Mouse (Mus musculus) forebrain, embryonic 12.5 days (tissue): ENCODE measurements at regions not wholly inside any gene's neighbourhood (a gene's known extent, or its start where the extent isn't known, plus 50 kb on each side); places are given as distances from the start of the nearest gene placed in this dataset.

ENCODE experiments used
- ATAC-seq: fragments of 200-750 bp; cut with Nextera tagmentation; 2 replicates; pipeline ENCODE4 v1.8.0; 2017; ENCODE audit warnings: moderate TSS enrichment; ENCODE audit not compliant: low FRiP score
- H3K27ac ChIP-seq: fragments of 300-500 bp; sonication (generic); 2 replicates; pipeline ENCODE4 v1.5.1; 2016; ENCODE audit warnings: mild to moderate bottlenecking
- H3K27me3 ChIP-seq: fragments of 300-500 bp; sonication (generic); 2 replicates; pipeline ENCODE4 v1.6.1; 2016; ENCODE audit warnings: mild to moderate bottlenecking
- H3K36me3 ChIP-seq: fragments of 300-500 bp; sonication (generic); replicated peaks from 2 replicates; pipeline ENCODE4 v1.6.1; 2016; ENCODE audit warnings: mild to moderate bottlenecking
- H3K4me1 ChIP-seq: fragments of 300-500 bp; sonication (generic); 2 replicates; pipeline ENCODE4 v1.6.1; 2016
- H3K4me2 ChIP-seq: fragments of 300-500 bp; sonication (generic); 2 replicates; pipeline ENCODE4 v1.6.1; 2016; ENCODE audit warnings: mild to moderate bottlenecking, moderate library complexity
- H3K4me3 ChIP-seq: fragments of 300-500 bp; sonication (generic); replicated peaks from 2 replicates; pipeline ENCODE4 v1.5.1; 2016; ENCODE audit warnings: mild to moderate bottlenecking
- H3K9ac ChIP-seq: fragments of 300-500 bp; sonication (generic); 2 replicates; pipeline ENCODE4 v1.6.1; 2016; ENCODE audit warnings: mild to moderate bottlenecking
- H3K9me3 ChIP-seq: fragments of 300-500 bp; sonication (generic); 2 replicates; pipeline ENCODE4 v1.6.1; 2016
- WGBS: fragments of 180-500 bp; shearing (Covaris S2); methylation state at CpG from one replicate; pipeline ENCODE4 v1.1.7; 2016; 5-methylcytosine and 5-hydroxymethylcytosine counted together

- Histone ChIP-seq H3K4me1 (no peaks in the 10 kb centered on the region), H3K4me2 (no peak overlapping the region), H3K9me3 (no peaks in the 10 kb centered on the region), H3K9ac (no peak overlapping the region), H3K36me3 (no peaks in the 10 kb centered on the region), H3K4me3 (no peak overlapping the region), H3K27me3 (no peaks in the 10 kb centered on the region), H3K27ac (no peak overlapping the region)
- WGBS, result 77% methylated on average over 2 of the region's 2 CpGs
- ATAC-seq, result no peak
These were observed 432.3 kb downstream of the Adamts20 start for GRCm38 (mm10) chr15:94032957-94033356.

GRCm38 (mm10) chr15:94025996-94026696 lies 430.5 kb upstream of the Prickle1 start:
- Histone ChIP-seq H3K27ac (no peak overlapping the region), H3K9ac (no peak overlapping the region), H3K4me1 (0 out of 2 replicates have a peak, but pooled peaks cover 3% of the 10 kb centered on the region), H3K4me3 (no peak overlapping the region), H3K27me3 (no peaks in the 10 kb centered on the region), H3K4me2 (no peak overlapping the region), H3K36me3 (no peaks in the 10 kb centered on the region), H3K9me3 (no peaks in the 10 kb centered on the region)
- 67% methylated on average over 16 of the region's 16 CpGs for WGBS
- no peak for ATAC-seq

GRCm38 (mm10) chr15:94025239-94025971 lies 429.7 kb upstream of the Prickle1 start:
- 85% methylated on average over 20 of the region's 20 CpGs for WGBS
- Histone ChIP-seq H3K4me3 (no peak overlapping the region), H3K9me3 (no peaks in the 10 kb centered on the region), H3K4me2 (no peak overlapping the region), H3K27me3 (no peaks in the 10 kb centered on the region), H3K36me3 (no peaks in the 10 kb centered on the region), H3K4me1 (0 out of 2 replicates have a peak, but pooled peaks cover 3% of the 10 kb centered on the region), H3K27ac (no peak overlapping the region), H3K9ac (no peak overlapping the region)
- no peak for ATAC-seq

GRCm38 (mm10) chr15:94024806-94025205 lies 429.1 kb upstream of the Prickle1 start:
- Histone ChIP-seq H3K9me3 (no peaks in the 10 kb centered on the region), H3K4me3 (no peak overlapping the region), H3K4me2 (no peak overlapping the region), H3K4me1 (0 out of 2 replicates have a peak, but pooled peaks cover 3% of the 10 kb centered on the region), H3K27me3 (no peaks in the 10 kb centered on the region), H3K9ac (no peak overlapping the region), H3K27ac (no peak overlapping the region), H3K36me3 (no peaks in the 10 kb centered on the region)
- 86% methylated on average over 3 of the region's 3 CpGs for WGBS
- ATAC-seq, result no peak

GRCm38 (mm10) chr15:94024126-94024730 lies 428.5 kb upstream of the Prickle1 start:
- no peak overlapping the region for H3K4me3 ChIP-seq
- ATAC-seq, result no peak
- no peaks in the 10 kb centered on the region for H3K27me3 ChIP-seq
- H3K9ac ChIP-seq, result no peak overlapping the region
- 58% methylated on average over 4 of the region's 4 CpGs for WGBS
- no peak overlapping the region for H3K4me2 ChIP-seq
- no peaks in the 10 kb centered on the region for H3K36me3 ChIP-seq
- H3K9me3 ChIP-seq, result no peaks in the 10 kb centered on the region
- no peak overlapping the region for H3K27ac ChIP-seq
- H3K4me1 ChIP-seq, result 0 out of 2 replicates have a peak, but pooled peaks cover 3% of the 10 kb centered on the region

GRCm38 (mm10) chr15:94023501-94023900 lies 427.8 kb upstream of the Prickle1 start:
- Histone ChIP-seq H3K27me3 (no peaks in the 10 kb centered on the region), H3K4me3 (no peak overlapping the region), H3K4me1 (0 out of 2 replicates have a peak, but pooled peaks cover 3% of the 10 kb centered on the region), H3K36me3 (no peaks in the 10 kb centered on the region), H3K4me2 (no peak overlapping the region), H3K9ac (no peak overlapping the region), H3K27ac (no peak overlapping the region), H3K9me3 (no peaks in the 10 kb centered on the region)
- ATAC-seq, result no peak
- 91% methylated on average over 4 of the region's 4 CpGs for WGBS

GRCm38 (mm10) chr15:94017814-94018213 lies 422.1 kb upstream of the Prickle1 start:
- Histone ChIP-seq H3K9me3 (no peaks in the 10 kb centered on the region), H3K36me3 (no peaks in the 10 kb centered on the region), H3K4me3 (no peak overlapping the region), H3K27ac (no peak overlapping the region), H3K9ac (no peak overlapping the region), H3K27me3 (no peaks in the 10 kb centered on the region), H3K4me2 (no peak overlapping the region), H3K4me1 (no peaks in the 10 kb centered on the region)
- 67% methylated on average over 9 of the region's 9 CpGs for WGBS
- ATAC-seq, result no peak

- WGBS, result 85% methylated on average over 4 of the region's 4 CpGs
- Histone ChIP-seq H3K4me2 (no peak overlapping the region), H3K9ac (no peak overlapping the region), H3K36me3 (no peaks in the 10 kb centered on the region), H3K4me3 (no peak overlapping the region), H3K4me1 (no peaks in the 10 kb centered on the region), H3K27ac (no peak overlapping the region), H3K27me3 (no peaks in the 10 kb centered on the region), H3K9me3 (no peaks in the 10 kb centered on the region)
- no peak for ATAC-seq
These were observed 415.8 kb upstream of the Prickle1 start for GRCm38 (mm10) chr15:94011499-94011898.

GRCm38 (mm10) chr15:94006082-94006481 lies 410.4 kb upstream of the Prickle1 start:
- WGBS, result 82% methylated on average over 5 of the region's 5 CpGs
- H3K9me3 ChIP-seq, result no peaks in the 10 kb centered on the region
- ATAC-seq, result no peak
- no peak overlapping the region for H3K4me2 ChIP-seq
- no peaks in the 10 kb centered on the region for H3K4me1 ChIP-seq
- H3K27me3 ChIP-seq, result no peaks in the 10 kb centered on the region
- H3K4me3 ChIP-seq, result no peak overlapping the region
- no peak overlapping the region for H3K9ac ChIP-seq
- H3K36me3 ChIP-seq, result no peaks in the 10 kb centered on the region
- no peak overlapping the region for H3K27ac ChIP-seq

- 55% methylated on average over 4 of the region's 4 CpGs for WGBS
- Histone ChIP-seq H3K4me1 (no peaks in the 10 kb centered on the region), H3K9me3 (no peaks in the 10 kb centered on the region), H3K9ac (no peak overlapping the region), H3K4me2 (no peak overlapping the region), H3K27ac (no peak overlapping the region), H3K4me3 (no peak overlapping the region), H3K36me3 (no peaks in the 10 kb centered on the region), H3K27me3 (no peaks in the 10 kb centered on the region)
- no peak for ATAC-seq
These were observed 409.2 kb upstream of the Prickle1 start for GRCm38 (mm10) chr15:94004911-94005310.

- no peak overlapping the region for H3K4me3 ChIP-seq
- ATAC-seq, result no peak
- no peak overlapping the region for H3K27ac ChIP-seq
- H3K9ac ChIP-seq, result no peak overlapping the region
- WGBS, result 73% methylated on average over 7 of the region's 7 CpGs
- H3K27me3 ChIP-seq, result no peaks in the 10 kb centered on the region
- no peaks in the 10 kb centered on the region for H3K9me3 ChIP-seq
- no peaks in the 10 kb centered on the region for H3K4me1 ChIP-seq
- H3K4me2 ChIP-seq, result no peak overlapping the region
- no peaks in the 10 kb centered on the region for H3K36me3 ChIP-seq
These were observed 407.5 kb upstream of the Prickle1 start for GRCm38 (mm10) chr15:94003145-94003544.

- WGBS, result 20% methylated on average over 4 of the region's 4 CpGs
- H3K9ac ChIP-seq, result no peak overlapping the region
- H3K27me3 ChIP-seq, result 0 out of 2 replicates have a peak, but pooled peaks cover 2% of the 10 kb centered on the region
- no peaks in the 10 kb centered on the region for H3K36me3 ChIP-seq
- 0 out of 2 replicates have a peak, but pooled peaks cover 5% of the 10 kb centered on the region for H3K4me1 ChIP-seq
- H3K27ac ChIP-seq, result no peak overlapping the region
- no peak overlapping the region for H3K4me3 ChIP-seq
- H3K4me2 ChIP-seq, result no peak overlapping the region
- H3K9me3 ChIP-seq, result no peaks in the 10 kb centered on the region
- no peak for ATAC-seq
These were observed 398.9 kb upstream of the Prickle1 start for GRCm38 (mm10) chr15:93994542-93994941.
